Mouse (Mus musculus) forebrain, embryonic 10.5 days (tissue): ENCODE results near the gene B3galt4. TPM values are rescaled to one million over a fixed set of nuclear protein-coding genes. Genes with fewer than 3 reads are reported as not detected.
"Not testable (repeated sequence)": the region's sequence is repeated elsewhere in the genome, so short reads cannot be mapped to it uniquely, and the experiment has no call there.

Source experiments
- DNase-seq: peaks from one replicate; pipeline ENCODE4 v3.0.0-alpha.2; 2017; ENCODE audit warnings: low spot score; ENCODE audit errors: extremely low spot score
- H3K27ac ChIP-seq: fragments of 300-500 bp; sonication (generic); 2 replicates; pipeline ENCODE4 v1.5.1; 2016; ENCODE audit warnings: mild to moderate bottlenecking
- H3K27me3 ChIP-seq: fragments of 300-500 bp; sonication (generic); 2 replicates; pipeline ENCODE4 v1.6.1; 2016; ENCODE audit warnings: mild to moderate bottlenecking; ENCODE audit not compliant: poor library complexity, severe bottlenecking
- H3K36me3 ChIP-seq: fragments of 300-500 bp; sonication (generic); replicated peaks from 2 replicates; pipeline ENCODE4 v1.6.1; 2016; ENCODE audit warnings: mild to moderate bottlenecking, moderate library complexity
- H3K4me1 ChIP-seq: fragments of 300-500 bp; sonication (generic); 2 replicates; pipeline ENCODE4 v1.6.1; 2016
- H3K4me3 ChIP-seq: fragments of 300-500 bp; sonication (generic); 2 replicates; pipeline ENCODE4 v1.5.1; 2016; ENCODE audit warnings: mild to moderate bottlenecking, moderate library complexity
- H3K9me3 ChIP-seq: fragments of 300-500 bp; sonication (generic); 2 replicates; pipeline ENCODE4 v1.6.1; 2016; ENCODE audit warnings: mild to moderate bottlenecking, moderate library complexity
- WGBS: fragments of 180-500 bp; shearing (Covaris S2); methylation state at CpG from one replicate; pipeline ENCODE4 v1.1.7; 2016; 5-methylcytosine and 5-hydroxymethylcytosine counted together
- polyA plus RNA-seq: library from polyadenylated mRNA; unstranded; fragments of >200 nt; fragmentation: Nextera tagmentation; extraction: Ambion mirVana; gene quantifications from 2 replicates; pipeline ENCODE4 v1.2.1, GENCODE M21; 2016

B3galt4 gene
- polyA plus RNA-seq, 1 experiment from 2014 or later, result 3.7 TPM

- Histone ChIP-seq H3K27ac (no peak overlapping the region), H3K9me3 (no peaks in the 10 kb centered on the region), H3K4me1 (peaks cover 72% of the 10 kb centered on the region), H3K27me3 (no peaks in the 10 kb centered on the region), H3K36me3 (peaks cover 51% of the 10 kb centered on the region), H3K4me3 (peak overlapping the region; percentile 16; the same call in 1 of the 2 replicates)
- DNase-seq, result no peak
- WGBS, result 94% methylated on average over 28 of the region's 28 CpGs
Observed at GRCm38 (mm10) chr17:33911813-33912414, 39.4 kb downstream of the B3galt4 start.

DNA sequence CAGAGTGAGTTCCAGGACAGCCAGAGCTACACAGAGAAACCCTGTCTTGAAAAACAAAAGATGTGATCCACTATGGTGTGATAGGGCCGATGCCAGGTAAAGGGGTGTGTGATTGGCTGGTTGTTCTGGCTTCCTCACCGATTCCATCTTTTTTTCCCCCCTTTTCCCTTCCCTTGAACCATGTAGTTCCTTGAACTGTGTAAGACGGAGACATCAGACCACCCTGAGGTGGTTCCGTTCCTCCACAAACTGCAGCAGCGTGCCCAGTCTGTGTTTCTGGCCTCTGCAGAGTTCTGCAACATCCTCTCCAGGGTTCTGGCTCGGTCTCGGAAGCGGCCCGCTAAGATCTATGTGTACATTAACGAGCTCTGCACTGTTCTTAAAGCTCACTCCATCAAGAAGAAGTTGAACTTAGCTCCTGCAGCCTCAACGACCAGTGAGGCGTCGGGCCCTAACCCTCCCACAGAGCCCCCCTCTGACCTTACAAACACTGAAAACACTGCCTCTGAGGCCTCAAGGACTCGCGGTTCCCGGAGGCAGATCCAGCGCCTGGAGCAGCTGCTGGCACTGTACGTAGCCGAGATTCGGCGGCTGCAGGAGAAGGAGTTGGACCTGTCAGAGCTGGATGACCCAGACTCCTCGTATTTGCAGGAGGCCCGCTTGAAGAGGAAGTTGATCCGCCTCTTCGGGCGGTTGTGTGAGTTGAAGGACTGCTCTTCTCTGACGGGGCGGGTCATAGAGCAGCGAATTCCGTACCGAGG, 40.1 kb downstream of the B3galt4 start:
- H3K9me3 ChIP-seq, result no peaks in the 10 kb centered on the region
- peaks cover 49% of the 10 kb centered on the region for H3K36me3 ChIP-seq
- 94% methylated on average over 31 of the region's 31 CpGs for WGBS
- no peaks in the 10 kb centered on the region for H3K27me3 ChIP-seq
- H3K4me3 ChIP-seq, result peak overlapping the region; percentile 95; the same call in 1 of the 2 replicates
- peaks cover 65% of the 10 kb centered on the region for H3K4me1 ChIP-seq
- no peak for DNase-seq
- no peak overlapping the region for H3K27ac ChIP-seq

DNA sequence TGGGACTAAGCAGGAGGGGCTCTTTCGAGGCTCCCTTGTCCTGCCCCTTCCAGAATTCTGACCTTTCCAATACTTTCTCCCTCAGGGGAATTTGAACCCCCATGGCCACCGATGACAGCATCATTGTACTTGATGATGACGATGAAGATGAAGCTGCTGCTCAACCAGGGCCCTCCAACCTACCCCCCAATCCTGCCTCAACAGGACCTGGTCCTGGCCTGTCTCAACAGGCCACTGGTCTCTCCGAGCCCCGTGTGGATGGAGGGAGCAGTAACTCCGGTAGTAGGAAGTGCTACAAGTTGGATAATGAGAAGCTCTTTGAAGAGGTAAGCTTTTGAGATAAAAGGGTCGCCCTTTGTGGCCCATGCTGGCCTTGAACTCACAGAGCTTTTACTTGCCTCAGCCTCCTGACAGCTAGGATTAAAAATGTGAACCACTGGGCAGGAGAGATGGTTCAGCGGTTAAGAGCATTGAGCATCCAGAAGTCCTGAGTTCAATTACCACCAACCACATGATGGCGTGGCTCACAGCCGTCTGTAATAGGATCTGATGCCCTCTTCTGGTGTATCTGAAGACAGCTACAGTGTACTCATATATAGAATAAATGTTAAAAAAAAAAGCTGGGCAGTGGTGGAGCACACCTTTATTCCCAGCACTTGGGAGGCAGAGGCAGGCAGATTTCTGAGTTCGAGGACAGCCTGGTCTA, 40.8 kb downstream of the B3galt4 start:
- Histone ChIP-seq H3K4me1 (peaks cover 63% of the 10 kb centered on the region), H3K27ac (peak overlapping the region; percentile 94), H3K4me3 (peak overlapping the region; percentile 95), H3K27me3 (no peaks in the 10 kb centered on the region), H3K9me3 (no peaks in the 10 kb centered on the region), H3K36me3 (peaks cover 49% of the 10 kb centered on the region)
- DNase-seq, result no peak
- WGBS, result 57% methylated on average over 11 of the region's 11 CpGs

DNA sequence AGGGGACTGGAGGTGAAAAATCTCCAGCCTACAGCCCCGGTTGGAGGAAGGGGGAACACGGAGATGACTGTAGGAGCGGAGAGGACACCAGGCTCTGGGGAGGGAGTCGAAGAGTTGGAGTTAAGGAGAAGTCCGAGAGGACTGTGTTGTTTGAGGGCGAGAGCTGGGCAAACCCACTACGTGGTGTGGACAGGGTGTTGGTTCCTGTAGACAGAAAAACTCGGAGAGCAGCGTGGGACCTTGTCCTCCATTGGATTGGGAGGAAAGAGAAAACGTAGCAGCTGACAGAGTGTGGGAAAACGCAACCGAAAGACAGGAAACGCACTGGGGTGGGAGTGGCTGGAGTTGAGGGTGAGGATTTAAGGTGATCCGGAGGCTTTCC, 41.4 kb downstream of the B3galt4 start:
- DNase-seq, result no peak
- H3K9me3 ChIP-seq, result no peaks in the 10 kb centered on the region
- H3K4me3 ChIP-seq, result peak overlapping the region; percentile 95
- H3K4me1 ChIP-seq, result peaks cover 59% of the 10 kb centered on the region
- WGBS, result 2% methylated on average over 14 of the region's 14 CpGs
- H3K27ac ChIP-seq, result peak overlapping the region; percentile 94
- no peaks in the 10 kb centered on the region for H3K27me3 ChIP-seq
- peaks cover 45% of the 10 kb centered on the region for H3K36me3 ChIP-seq

DNA sequence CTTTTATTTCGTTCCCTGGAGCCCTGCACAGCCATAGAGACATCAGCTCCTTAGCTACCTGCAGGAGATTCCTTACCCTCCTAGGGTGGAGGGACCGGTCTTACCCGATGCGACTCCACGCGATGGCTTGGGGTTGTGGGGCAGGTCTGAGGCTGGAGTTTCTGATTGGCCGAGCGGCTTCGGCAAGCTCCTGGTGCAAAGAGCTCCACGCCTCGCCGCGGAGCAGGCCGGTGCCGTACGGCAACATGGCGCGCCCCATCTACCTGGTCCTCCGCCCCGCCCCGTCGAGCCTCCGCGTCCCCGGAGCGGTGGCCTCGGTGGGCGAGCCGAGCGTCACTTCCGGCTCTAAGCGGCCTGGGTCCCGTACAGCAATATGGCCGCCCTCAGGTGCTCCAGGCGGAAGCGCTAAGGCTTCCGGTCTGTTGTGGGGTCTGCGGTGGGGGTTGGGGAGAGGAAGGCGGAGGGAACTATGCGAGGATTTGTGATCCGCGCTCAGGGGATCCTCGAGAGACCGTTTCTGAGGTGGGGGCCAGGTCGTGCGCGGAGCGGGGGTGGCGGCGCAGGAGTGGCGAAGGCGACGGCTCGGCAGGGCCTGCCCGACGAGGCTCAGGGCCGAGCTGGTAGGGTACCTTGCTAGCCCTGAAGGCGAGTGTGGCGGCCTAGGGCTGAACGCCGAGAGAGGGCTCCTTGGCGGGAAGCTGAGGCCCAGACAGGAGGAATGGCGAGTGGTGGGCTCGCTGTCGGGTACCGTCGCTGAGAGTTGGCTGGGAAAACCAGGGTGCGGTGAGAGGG, 42.0 kb downstream of the B3galt4 start, which contains the start of gene Daxx:
Gene Daxx (plus strand): TSS at position 338 of the 792 bp plus-strand sequence.
- Histone ChIP-seq H3K27ac (peak within 1 kb of the TSS; percentile 94), H3K4me1 (peaks cover 56% of the 10 kb centered on the region), H3K36me3 (peaks cover 40% of the 10 kb centered on the region), H3K9me3 (no peaks in the 10 kb centered on the region), H3K4me3 (peak within 1 kb of the TSS; percentile 95), H3K27me3 (no peaks in the 10 kb centered on the region)
- peak; percentile 99 for DNase-seq
- under 1% methylated on average over 68 of the region's 68 CpGs for WGBS

DNA sequence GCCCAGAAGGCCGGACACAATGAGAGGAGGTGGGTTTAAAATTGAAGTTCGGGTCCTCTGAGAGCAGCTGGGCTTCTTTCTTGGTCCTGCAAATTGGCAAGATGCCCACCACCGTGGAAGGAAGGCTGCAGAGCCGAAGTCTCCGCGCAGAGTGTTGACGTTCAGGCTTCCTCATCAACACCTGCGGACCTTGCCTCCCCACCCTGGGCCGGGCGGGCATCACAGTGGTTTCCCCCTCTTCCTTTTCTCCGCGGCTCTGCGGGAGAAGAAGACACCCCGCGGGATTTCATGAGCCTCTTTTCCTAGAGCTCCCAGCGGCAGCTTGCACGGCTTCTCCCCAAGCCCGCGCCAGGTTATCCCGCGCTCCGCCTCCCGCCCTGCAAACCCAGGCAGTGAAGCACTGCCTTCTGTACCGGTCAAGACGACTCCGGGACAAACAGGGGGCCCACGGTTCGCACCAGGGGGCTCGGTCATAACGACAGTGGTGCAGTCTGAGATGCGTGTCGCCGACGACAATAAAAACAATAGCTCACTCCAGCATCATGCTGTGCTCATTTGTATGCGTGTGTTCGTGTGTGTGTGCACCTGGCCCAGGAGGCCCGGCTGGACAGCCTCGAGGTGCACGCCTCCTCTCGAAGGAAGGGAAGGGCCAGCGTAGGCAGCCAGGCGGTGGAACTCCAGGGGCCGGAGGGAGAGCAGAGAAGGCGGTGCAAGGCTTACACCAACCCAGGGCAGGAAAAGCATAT, 42.8 kb downstream of the B3galt4 start:
- WGBS, result 1% methylated on average over 44 of the region's 44 CpGs
- Histone ChIP-seq H3K36me3 (peaks cover 32% of the 10 kb centered on the region), H3K27ac (peak overlapping the region; percentile 94), H3K9me3 (no peaks in the 10 kb centered on the region), H3K4me1 (peaks cover 53% of the 10 kb centered on the region), H3K4me3 (peak overlapping the region; percentile 95), H3K27me3 (no peaks in the 10 kb centered on the region)
- no peak for DNase-seq

DNA sequence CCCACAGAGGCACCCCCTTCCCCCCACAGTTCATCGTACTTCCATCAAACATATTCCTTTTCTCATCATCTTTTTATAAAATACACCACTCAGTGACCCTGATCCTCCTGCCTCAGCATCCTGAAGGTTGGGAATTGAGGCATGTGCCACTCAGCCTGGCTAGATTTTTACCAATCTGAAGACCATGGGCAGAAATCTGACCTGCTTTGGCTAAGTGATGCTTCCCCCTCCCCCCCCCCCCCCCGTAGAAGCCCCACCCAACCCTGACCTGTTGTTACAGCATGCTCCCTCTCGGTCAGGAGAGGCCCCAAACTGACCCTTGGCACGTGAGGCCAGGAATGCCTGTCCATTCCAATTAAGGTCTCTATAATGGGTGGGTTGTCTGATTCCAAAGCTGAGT, 46.5 kb downstream of the B3galt4 start, which contains the start of gene Platr17:
Gene Platr17 (plus strand): TSS at position 301 of the 400 bp plus-strand sequence.
- peaks cover 28% of the 10 kb centered on the region for H3K4me1 ChIP-seq
- DNase-seq, H3K36me3 ChIP-seq, H3K4me3 ChIP-seq, H3K27me3 ChIP-seq, H3K9me3 ChIP-seq, H3K27ac ChIP-seq: not testable (repeated sequence)
- WGBS, result 34% methylated on average over 4 of the region's 4 CpGs

- 77% methylated on average over 6 of the region's 6 CpGs for WGBS
- not testable (repeated sequence) for H3K4me3 ChIP-seq, H3K9me3 ChIP-seq, H3K27me3 ChIP-seq, DNase-seq, H3K36me3 ChIP-seq, H3K27ac ChIP-seq
- H3K4me1 ChIP-seq, result peaks cover 24% of the 10 kb centered on the region
Observed at GRCm38 (mm10) chr17:33903911-33904651, 47.2 kb downstream of the B3galt4 start.

DNA sequence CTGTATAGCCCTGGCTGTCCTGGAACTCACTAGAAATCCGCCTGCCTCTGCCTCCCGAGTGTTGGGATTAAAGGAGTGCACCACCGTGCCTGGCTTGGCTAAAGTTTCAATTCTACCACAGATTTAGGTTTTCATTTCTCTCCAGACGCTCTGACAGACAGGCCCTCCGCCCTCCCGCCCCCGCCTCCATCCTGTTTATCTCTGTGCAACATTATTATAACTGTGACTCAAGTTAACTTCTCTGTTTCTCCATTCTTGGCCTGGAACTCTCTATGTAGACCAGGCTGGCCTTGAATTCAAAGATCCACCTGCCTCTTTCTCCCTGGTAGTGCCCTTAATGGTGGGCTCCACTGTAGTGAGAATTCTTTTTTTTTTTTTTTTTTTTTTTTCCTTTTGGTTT, 48.8 kb downstream of the B3galt4 start:
- 91% methylated on average over 7 of the region's 7 CpGs for WGBS
- H3K36me3 ChIP-seq, result no peaks in the 10 kb centered on the region
- H3K4me1 ChIP-seq, result peaks cover 9% of the 10 kb centered on the region
- H3K27ac ChIP-seq, result no peak overlapping the region
- no peaks in the 10 kb centered on the region for H3K9me3 ChIP-seq
- no peak overlapping the region for H3K4me3 ChIP-seq
- no peak for DNase-seq
- H3K27me3 ChIP-seq, result no peaks in the 10 kb centered on the region

DNA sequence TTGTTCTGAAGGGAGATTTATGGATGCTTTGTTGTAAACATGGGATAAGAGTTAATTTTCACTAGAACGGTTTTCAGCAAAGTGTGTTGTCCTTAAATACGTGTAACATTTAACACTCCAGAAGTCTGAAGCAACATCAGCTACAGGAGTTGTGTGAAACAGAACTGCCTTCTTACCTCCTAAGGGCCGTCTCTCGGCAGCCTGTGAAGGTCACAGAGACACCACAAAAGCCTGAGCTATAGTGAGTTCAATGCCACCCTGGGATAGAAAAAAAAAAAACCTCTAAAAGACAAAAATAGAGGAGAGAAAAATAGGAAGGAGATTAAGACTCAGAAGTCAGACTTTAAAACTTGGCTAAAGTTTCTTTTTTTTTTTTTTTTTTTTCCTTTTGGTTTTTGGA, 49.2 kb downstream of the B3galt4 start:
- H3K4me3 ChIP-seq, result no peak overlapping the region
- no peak overlapping the region for H3K27ac ChIP-seq
- DNase-seq, result no peak
- H3K9me3 ChIP-seq, result no peaks in the 10 kb centered on the region
- WGBS, result 90% methylated on average over 4 of the region's 4 CpGs
- peaks cover 9% of the 10 kb centered on the region for H3K4me1 ChIP-seq
- no peaks in the 10 kb centered on the region for H3K27me3 ChIP-seq
- no peaks in the 10 kb centered on the region for H3K36me3 ChIP-seq

DNA sequence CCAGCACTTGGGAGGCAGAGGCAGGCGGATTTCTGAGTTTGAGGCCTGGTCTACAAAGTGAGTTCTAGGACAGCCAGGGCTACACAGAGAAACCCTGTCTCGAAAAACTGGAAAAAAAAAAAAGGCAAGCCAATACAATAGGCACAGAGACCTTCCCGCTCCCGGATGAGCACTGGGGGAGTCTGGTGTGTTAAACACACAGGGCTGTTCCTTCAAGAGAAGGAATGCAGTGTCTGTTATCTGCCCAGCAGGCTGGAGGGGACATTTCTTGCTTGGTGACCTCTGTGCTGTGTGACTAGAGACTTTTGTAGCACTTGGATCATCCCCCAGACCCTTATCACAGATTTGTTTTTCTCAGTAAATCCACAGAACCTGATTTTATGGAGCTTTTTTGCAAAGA, 49.6 kb downstream of the B3galt4 start:
- no peaks in the 10 kb centered on the region for H3K27me3 ChIP-seq
- 81% methylated on average over 4 of the region's 4 CpGs for WGBS
- H3K4me3 ChIP-seq, result no peak overlapping the region
- H3K36me3 ChIP-seq, result no peaks in the 10 kb centered on the region
- no peaks in the 10 kb centered on the region for H3K9me3 ChIP-seq
- DNase-seq, result no peak
- peaks cover 9% of the 10 kb centered on the region for H3K4me1 ChIP-seq
- H3K27ac ChIP-seq, result no peak overlapping the region
